Mouse (Mus musculus) stomach, embryonic 15.5 days (tissue): Measurements from ENCODE around the gene Mbnl2. TPM values are rescaled to one million over a fixed set of nuclear protein-coding genes. Genes with fewer than 3 reads are reported as not detected.
A peak's percentile ranks its signal among the peaks of the same experiment; 100 is the strongest.

Source experiments
- ATAC-seq: fragments of 200-750 bp; cut with Nextera tagmentation; 2 replicates; pipeline ENCODE4 v1.8.0; 2017; ENCODE audit warnings: low read depth, moderate number of reproducible peaks, moderate TSS enrichment; ENCODE audit not compliant: insufficient read depth, low FRiP score
- H3K27ac ChIP-seq: fragments of 300-500 bp; sonication (generic); 2 replicates; pipeline ENCODE4 v1.5.1; 2015; ENCODE audit warnings: mild to moderate bottlenecking, inconsistent platforms
- H3K27me3 ChIP-seq: fragments of 300-500 bp; sonication (generic); replicated peaks from 2 replicates; pipeline ENCODE4 v1.6.1; 2015; ENCODE audit warnings: inconsistent platforms
- H3K36me3 ChIP-seq: fragments of 300-500 bp; sonication (generic); 2 replicates; pipeline ENCODE4 v1.6.1; 2015; ENCODE audit warnings: inconsistent platforms
- H3K4me1 ChIP-seq: fragments of 300-500 bp; sonication (generic); 2 replicates; pipeline ENCODE4 v1.6.1; 2015; ENCODE audit warnings: inconsistent platforms
- H3K4me2 ChIP-seq: fragments of 300-500 bp; sonication (generic); 2 replicates; pipeline ENCODE4 v1.6.1; 2015; ENCODE audit warnings: mild to moderate bottlenecking, inconsistent platforms
- H3K4me3 ChIP-seq: fragments of 300-500 bp; sonication (generic); replicated peaks from 2 replicates; pipeline ENCODE4 v1.5.1; 2015; ENCODE audit warnings: inconsistent platforms
- H3K9ac ChIP-seq: fragments of 300-500 bp; sonication (generic); 2 replicates; pipeline ENCODE4 v1.6.1; 2015; ENCODE audit warnings: inconsistent platforms
- H3K9me3 ChIP-seq: fragments of 300-500 bp; sonication (generic); 2 replicates; pipeline ENCODE4 v1.6.1; 2016; ENCODE audit warnings: inconsistent platforms
- WGBS: fragments of 180-500 bp; shearing (Covaris S2); methylation state at CpG from one replicate; pipeline ENCODE4 v1.1.7; 2015; 5-methylcytosine and 5-hydroxymethylcytosine counted together
- polyA plus RNA-seq: library from polyadenylated mRNA; unstranded; fragments of >200 nt; fragmentation: Nextera tagmentation; extraction: Ambion mirVana; gene quantifications from 2 replicates; pipeline ENCODE4 v1.2.1, GENCODE M21; 2015

Mbnl2 gene
- polyA plus RNA-seq, 1 experiment from 2014 or later: 109 TPM

DNA sequence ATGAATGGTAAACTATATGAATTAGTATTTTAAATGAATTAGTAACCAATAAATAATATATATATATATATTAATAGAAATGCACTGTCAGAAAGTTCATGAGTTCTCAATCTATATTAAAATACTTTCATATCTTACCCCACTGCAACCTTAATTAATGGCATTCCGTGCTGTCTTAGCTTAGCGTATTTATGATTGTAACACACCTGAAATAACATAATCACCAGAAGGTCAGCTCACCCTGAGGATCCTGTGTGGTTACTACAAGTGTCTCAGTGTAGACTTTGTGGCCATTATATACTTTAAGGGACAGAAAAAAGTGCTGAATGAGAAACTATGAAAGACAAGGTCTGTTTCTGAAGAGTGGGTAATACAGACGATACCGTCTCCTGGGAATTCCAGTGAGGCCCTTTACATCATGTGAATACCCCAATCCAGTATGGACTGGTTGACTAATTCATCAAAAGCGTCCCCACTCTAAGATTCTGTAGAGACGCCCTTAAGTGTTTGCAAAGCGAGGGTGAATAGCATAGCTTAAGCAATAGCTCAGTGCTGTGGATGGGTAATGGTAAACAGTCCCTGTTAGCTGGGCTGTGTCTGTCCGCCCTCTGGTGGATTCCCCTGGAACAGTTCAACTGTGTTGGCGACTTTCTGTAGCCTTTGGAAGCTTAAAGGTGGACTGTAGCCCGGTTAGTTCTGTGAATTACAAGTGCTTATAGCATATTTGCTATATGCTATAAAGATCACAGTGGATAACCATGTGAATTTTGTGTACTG, 122.6 kb downstream of the Mbnl2 start:
- H3K4me3 ChIP-seq: no peak overlapping the region
- no peak overlapping the region for H3K27ac ChIP-seq
- 40% methylated on average over 10 of the region's 10 CpGs for WGBS
- H3K36me3 ChIP-seq: peaks cover 24% of the 10 kb centered on the region
- H3K9ac ChIP-seq: no peak overlapping the region
- H3K4me1 ChIP-seq: no peaks in the 10 kb centered on the region; the same call in 1 of the 2 replicates
- no peak overlapping the region for H3K4me2 ChIP-seq
- H3K27me3 ChIP-seq: no peaks in the 10 kb centered on the region
- peak; percentile 87 for ATAC-seq
- H3K9me3 ChIP-seq: no peaks in the 10 kb centered on the region

DNA sequence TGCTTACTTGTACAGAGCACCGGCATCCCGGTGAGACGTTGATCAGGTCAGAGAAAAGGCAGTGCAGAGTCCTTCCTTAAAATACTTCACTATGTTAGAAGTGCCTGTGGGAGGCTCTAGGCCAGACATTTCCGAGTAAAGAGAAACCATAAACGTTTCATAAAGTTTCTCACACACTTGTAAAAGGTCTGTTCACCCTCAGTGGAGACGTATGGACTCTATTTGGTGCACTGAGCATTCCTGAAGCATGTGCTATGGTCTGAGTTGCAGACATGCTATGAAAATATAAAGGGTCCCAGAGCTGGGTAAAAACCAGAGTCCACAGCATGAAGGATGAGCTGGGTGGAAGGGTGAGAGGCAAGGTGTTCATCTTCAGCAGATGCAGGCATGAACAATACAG, 124.1 kb downstream of the Mbnl2 start:
- H3K4me3 ChIP-seq: no peak overlapping the region
- no peaks in the 10 kb centered on the region for H3K9me3 ChIP-seq
- peaks cover 24% of the 10 kb centered on the region for H3K36me3 ChIP-seq
- no peak overlapping the region for H3K9ac ChIP-seq
- H3K27me3 ChIP-seq: no peaks in the 10 kb centered on the region
- H3K27ac ChIP-seq: no peak overlapping the region
- no peaks in the 10 kb centered on the region; the same call in 1 of the 2 replicates for H3K4me1 ChIP-seq
- H3K4me2 ChIP-seq: no peak overlapping the region
- no peak for ATAC-seq
- 80% methylated on average over 6 of the region's 6 CpGs for WGBS

DNA sequence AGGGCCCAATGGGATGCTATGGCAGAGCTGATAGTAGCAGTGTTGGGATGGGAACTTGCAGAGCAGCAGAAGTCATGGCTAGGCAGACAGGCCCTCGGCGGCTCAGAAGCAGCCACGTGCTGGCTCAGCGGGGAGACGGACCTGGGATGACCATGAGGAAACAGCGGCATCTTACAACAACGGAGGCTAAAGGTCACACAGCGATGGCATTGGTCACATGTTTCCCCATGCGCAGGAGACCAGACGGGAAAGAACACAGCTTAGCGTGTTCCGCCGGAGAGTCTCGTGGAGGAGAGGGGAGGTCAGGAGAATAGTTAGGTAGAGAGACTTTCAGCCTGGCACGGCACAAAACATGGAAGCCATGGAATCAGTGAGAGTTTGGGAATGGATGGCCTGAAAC, 125.7 kb downstream of the Mbnl2 start:
- H3K4me3 ChIP-seq: no peak overlapping the region
- H3K4me1 ChIP-seq: peaks cover 5% of the 10 kb centered on the region; the same call in 1 of the 2 replicates
- no peak for ATAC-seq
- H3K27ac ChIP-seq: no peak overlapping the region
- H3K9ac ChIP-seq: no peak overlapping the region
- H3K27me3 ChIP-seq: no peaks in the 10 kb centered on the region
- WGBS: 84% methylated on average over 15 of the region's 15 CpGs
- no peak overlapping the region for H3K4me2 ChIP-seq
- H3K36me3 ChIP-seq: peaks cover 22% of the 10 kb centered on the region
- H3K9me3 ChIP-seq: no peaks in the 10 kb centered on the region

DNA sequence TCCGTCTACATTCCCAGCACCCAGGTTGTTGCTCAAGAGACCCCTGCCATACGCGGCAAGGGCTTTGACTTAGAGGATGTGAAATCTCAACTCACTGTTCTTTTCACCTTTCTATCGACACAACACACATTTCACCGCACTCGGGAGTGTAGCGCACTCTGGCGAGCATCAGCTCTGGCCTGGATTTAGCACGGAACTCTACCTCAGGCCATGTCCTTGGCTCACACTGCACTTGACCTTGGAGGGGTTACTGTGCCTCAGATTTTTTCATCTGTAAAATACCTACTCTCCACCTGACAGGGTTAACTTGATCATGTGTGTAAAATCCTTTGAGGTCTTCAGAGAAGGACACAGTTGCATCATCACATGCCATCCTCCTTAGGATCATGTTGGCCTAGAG, 127.2 kb downstream of the Mbnl2 start:
- Histone ChIP-seq H3K4me1 (peaks cover 5% of the 10 kb centered on the region; the same call in 1 of the 2 replicates), H3K4me3 (no peak overlapping the region), H3K36me3 (peaks cover 18% of the 10 kb centered on the region), H3K9ac (no peak overlapping the region), H3K4me2 (no peak overlapping the region), H3K9me3 (no peaks in the 10 kb centered on the region), H3K27ac (no peak overlapping the region), H3K27me3 (no peaks in the 10 kb centered on the region)
- no peak for ATAC-seq
- WGBS: 94% methylated on average over 9 of the region's 9 CpGs

DNA sequence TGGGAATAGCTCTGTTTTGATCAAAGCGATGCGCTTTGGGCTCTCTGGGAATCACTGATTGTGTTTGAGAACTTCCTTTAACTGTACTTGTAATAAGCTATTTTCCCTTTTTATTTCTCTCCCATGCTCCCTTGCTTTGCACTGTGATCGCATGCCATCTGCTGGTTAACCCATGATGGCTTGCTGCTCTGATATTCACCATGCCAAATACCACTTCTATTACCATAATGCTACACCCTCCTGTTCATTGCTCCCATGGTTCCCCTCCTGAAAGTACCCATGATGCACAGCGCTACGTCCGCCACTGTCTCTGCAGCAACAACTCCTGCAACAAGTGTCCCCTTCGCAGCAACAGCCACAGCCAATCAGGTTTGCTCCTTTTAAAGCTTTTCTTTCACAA, 128.9 kb downstream of the Mbnl2 start:
- Histone ChIP-seq H3K4me2 (no peak overlapping the region), H3K27me3 (no peaks in the 10 kb centered on the region), H3K4me3 (no peak overlapping the region), H3K36me3 (peaks cover 20% of the 10 kb centered on the region), H3K4me1 (0 out of 2 replicates have a peak, but pooled peaks cover 5% of the 10 kb centered on the region), H3K9me3 (no peaks in the 10 kb centered on the region), H3K27ac (no peak overlapping the region), H3K9ac (no peak overlapping the region)
- no peak for ATAC-seq
- WGBS: 90% methylated on average over 7 of the region's 7 CpGs

DNA sequence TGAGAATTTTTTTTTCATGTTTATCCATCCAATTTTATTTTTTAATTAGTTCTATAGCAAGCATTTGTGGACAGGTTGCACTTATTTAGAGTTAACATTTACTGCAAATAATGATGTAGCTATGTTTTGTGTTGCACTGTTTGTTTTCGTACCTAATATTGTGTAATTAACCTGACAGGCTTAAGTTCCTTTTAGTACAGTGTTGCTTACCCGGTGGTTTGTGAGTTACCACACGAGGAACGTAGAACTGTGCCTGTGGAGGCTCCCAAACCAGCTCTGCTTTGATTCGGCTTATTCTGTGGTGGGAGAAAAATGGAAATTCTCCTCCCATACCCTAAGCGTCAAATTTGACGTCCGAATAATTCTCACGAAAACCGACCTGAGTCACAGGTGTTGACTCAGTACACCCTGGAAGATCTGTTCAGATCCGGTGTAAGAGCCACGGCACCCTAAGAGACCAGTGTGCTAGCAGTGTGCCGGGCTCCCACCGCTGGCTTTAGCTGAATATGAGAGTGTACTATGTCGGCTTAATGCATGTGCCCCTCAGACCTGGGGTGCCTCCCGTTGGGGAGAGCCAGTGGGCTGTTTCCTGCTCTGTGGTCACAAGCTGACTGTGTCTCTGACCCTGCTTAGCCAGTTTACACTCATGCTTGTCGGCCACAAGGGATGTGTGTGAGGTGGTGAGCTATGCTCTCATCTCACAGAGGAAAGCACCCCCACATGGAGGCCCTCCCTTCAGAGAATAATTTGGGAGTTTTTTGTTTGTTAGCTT, 129.5 kb downstream of the Mbnl2 start:
- H3K9me3 ChIP-seq: no peaks in the 10 kb centered on the region
- 0 out of 2 replicates have a peak, but pooled peaks cover 5% of the 10 kb centered on the region for H3K4me1 ChIP-seq
- H3K4me2 ChIP-seq: no peak overlapping the region
- H3K4me3 ChIP-seq: no peak overlapping the region
- no peak overlapping the region for H3K9ac ChIP-seq
- no peak for ATAC-seq
- peaks cover 18% of the 10 kb centered on the region for H3K36me3 ChIP-seq
- H3K27ac ChIP-seq: peak overlapping the region; percentile 80
- WGBS: 65% methylated on average over 17 of the region's 17 CpGs
- H3K27me3 ChIP-seq: no peaks in the 10 kb centered on the region

DNA sequence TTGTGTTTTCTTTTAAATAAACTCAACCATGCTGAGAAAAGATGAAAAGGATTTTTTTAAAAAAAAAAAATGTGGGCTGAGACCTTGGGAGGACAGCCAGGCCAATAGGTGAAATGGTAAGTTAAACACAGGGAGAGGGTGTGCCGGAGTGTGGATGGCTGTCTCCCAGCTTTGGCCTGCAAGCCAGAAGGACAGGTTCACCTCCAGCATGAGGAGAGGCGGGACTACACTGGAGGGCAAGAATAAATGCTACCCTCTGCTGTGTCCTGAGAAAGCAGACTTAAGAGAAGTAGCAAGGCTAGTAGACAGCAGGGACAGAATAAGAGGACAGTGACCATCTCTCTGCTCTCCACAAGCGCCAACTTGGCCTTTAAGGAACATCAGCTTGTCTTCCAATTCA, 130.1 kb downstream of the Mbnl2 start:
- 0 out of 2 replicates have a peak, but pooled peaks cover 5% of the 10 kb centered on the region for H3K4me1 ChIP-seq
- no peaks in the 10 kb centered on the region for H3K27me3 ChIP-seq
- peak overlapping the region; percentile 80 for H3K27ac ChIP-seq
- H3K9me3 ChIP-seq: no peaks in the 10 kb centered on the region
- H3K36me3 ChIP-seq: peaks cover 21% of the 10 kb centered on the region
- H3K4me3 ChIP-seq: no peak overlapping the region
- 75% methylated on average over 3 of the region's 3 CpGs for WGBS
- H3K4me2 ChIP-seq: no peak overlapping the region
- no peak overlapping the region for H3K9ac ChIP-seq
- peak; percentile 48; the same call in 1 of the 2 replicates for ATAC-seq

DNA sequence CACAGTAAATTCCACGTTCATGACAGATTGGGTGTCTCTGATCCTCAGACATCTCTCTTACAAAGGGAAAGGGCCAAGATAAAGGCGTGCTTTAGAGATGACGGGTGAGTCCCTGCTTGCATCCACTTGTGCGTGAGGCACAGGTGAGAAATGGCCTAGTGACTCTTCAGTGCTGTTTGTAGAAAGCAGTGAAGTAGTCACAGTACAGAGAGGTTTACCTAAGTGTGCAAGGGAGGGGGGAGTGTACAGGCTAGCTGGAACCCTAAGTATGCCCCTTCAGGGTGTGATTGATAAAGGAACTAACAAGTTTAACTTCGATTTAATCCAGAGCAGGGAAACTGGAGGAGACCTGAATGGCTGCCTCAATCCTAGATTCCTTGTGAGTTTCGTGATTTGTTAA, 130.8 kb downstream of the Mbnl2 start:
- no peak overlapping the region for H3K9ac ChIP-seq
- WGBS: 54% methylated on average over 6 of the region's 6 CpGs
- peaks cover 17% of the 10 kb centered on the region for H3K36me3 ChIP-seq
- H3K27ac ChIP-seq: peak overlapping the region; percentile 80
- H3K27me3 ChIP-seq: no peaks in the 10 kb centered on the region
- H3K4me1 ChIP-seq: 0 out of 2 replicates have a peak, but pooled peaks cover 5% of the 10 kb centered on the region
- no peaks in the 10 kb centered on the region for H3K9me3 ChIP-seq
- H3K4me3 ChIP-seq: no peak overlapping the region
- no peak overlapping the region for H3K4me2 ChIP-seq
- ATAC-seq: peak; percentile 40; the same call in 1 of the 2 replicates

DNA sequence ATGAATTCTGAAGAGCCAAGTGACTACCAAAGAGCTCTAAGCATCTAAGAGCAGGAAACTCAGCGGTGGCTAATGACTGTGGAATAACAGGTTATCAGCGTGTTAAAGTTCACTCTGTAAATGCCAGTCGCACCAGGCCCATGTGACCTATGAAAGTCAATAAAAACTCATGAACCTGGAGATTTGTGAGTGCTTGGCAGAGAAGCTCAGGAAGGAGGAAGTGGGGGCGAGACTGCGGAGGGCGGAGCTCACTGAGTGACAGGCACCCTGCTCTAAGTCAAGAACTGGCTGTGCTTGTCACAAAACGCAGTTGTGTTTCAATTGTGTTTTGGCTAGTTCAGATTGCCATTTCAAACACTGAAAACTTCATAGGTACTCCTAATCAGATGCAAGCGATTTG, 131.4 kb downstream of the Mbnl2 start:
- no peak overlapping the region for H3K4me3 ChIP-seq
- no peak overlapping the region for H3K4me2 ChIP-seq
- H3K27me3 ChIP-seq: no peaks in the 10 kb centered on the region
- H3K9me3 ChIP-seq: no peaks in the 10 kb centered on the region
- 0 out of 2 replicates have a peak, but pooled peaks cover 5% of the 10 kb centered on the region for H3K4me1 ChIP-seq
- ATAC-seq: peak; percentile 86
- 59% methylated on average over 8 of the region's 8 CpGs for WGBS
- peaks cover 18% of the 10 kb centered on the region for H3K36me3 ChIP-seq
- H3K9ac ChIP-seq: no peak overlapping the region
- H3K27ac ChIP-seq: peak overlapping the region; percentile 80

DNA sequence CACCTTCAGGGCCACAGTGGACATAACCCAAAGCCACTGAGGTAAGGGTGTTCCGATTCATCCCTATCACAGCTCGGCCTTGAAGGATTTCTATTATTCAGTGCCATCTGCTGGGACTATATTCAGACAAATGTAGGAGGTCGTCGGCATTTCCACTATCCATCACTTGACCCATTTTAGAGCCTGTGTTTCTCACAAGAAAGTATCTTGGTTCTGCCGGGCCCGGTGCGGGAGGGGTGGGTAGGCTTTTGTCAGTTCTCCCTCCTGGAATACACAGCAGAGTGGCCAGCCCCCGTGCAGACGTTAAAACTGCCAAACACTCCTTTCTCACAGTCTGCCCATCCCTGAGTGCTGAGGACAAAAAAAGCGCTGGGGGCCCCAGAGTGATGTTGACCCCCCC, 134.4 kb downstream of the Mbnl2 start:
- Histone ChIP-seq H3K4me3 (no peak overlapping the region), H3K9ac (no peak overlapping the region), H3K27ac (no peak overlapping the region), H3K4me1 (0 out of 2 replicates have a peak, but pooled peaks cover 5% of the 10 kb centered on the region), H3K4me2 (no peak overlapping the region), H3K27me3 (no peaks in the 10 kb centered on the region), H3K36me3 (peaks cover 17% of the 10 kb centered on the region; the same call in 1 of the 2 replicates), H3K9me3 (no peaks in the 10 kb centered on the region)
- 87% methylated on average over 10 of the region's 10 CpGs for WGBS
- no peak for ATAC-seq

DNA sequence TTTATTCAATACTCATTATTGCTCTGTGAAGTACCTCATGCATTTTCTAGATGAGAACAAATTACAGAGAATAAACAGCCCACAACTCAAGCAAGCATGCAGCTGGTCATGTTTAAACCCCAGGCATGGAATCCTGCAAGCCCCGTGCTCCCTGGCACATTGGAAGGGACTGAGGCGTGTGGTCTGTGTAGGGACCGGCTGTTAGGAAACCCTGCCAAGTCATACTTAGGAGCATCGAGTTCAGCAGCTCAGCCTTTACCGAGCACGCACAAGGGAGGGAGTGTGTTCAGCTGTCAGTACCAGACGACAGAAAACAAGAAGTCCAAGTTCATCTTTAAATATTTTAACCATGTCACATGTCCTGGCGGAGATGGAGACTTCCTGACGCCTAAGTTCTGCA, 141.4 kb downstream of the Mbnl2 start:
- Histone ChIP-seq H3K9ac (no peak overlapping the region), H3K4me3 (no peak overlapping the region), H3K4me1 (no peaks in the 10 kb centered on the region), H3K9me3 (no peaks in the 10 kb centered on the region), H3K4me2 (no peak overlapping the region), H3K27ac (no peak overlapping the region), H3K36me3 (peaks cover 20% of the 10 kb centered on the region; the same call in 1 of the 2 replicates), H3K27me3 (no peaks in the 10 kb centered on the region)
- no peak; the same call in 1 of the 2 replicates for ATAC-seq
- WGBS: 55% methylated on average over 9 of the region's 9 CpGs

DNA sequence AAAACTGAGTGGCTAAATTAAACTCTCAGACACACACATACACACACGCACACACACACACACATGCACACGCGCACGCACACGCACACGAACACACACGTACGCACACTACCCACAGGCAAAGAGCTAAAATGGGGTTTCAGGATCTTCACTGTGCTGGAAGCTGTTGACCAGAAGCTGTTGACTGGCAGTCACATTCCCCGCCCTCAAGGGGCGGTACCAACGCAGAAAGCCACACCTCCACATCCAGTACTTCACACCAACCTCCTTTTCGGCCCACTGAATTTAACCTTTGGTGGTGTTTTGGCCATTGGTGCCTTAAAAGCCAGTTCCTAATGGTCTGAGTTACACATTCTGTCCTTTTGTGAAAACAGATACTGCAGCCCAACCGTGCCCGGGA, 143.5 kb downstream of the Mbnl2 start:
- Histone ChIP-seq H3K4me1 (no peaks in the 10 kb centered on the region), H3K9me3 (no peaks in the 10 kb centered on the region), H3K4me2 (no peak overlapping the region), H3K27me3 (no peaks in the 10 kb centered on the region), H3K9ac (no peak overlapping the region), H3K4me3 (no peak overlapping the region), H3K27ac (no peak overlapping the region), H3K36me3 (peaks cover 24% of the 10 kb centered on the region; the same call in 1 of the 2 replicates)
- WGBS: 71% methylated on average over 14 of the region's 14 CpGs
- no peak for ATAC-seq
